In the genomic region with DNA sequence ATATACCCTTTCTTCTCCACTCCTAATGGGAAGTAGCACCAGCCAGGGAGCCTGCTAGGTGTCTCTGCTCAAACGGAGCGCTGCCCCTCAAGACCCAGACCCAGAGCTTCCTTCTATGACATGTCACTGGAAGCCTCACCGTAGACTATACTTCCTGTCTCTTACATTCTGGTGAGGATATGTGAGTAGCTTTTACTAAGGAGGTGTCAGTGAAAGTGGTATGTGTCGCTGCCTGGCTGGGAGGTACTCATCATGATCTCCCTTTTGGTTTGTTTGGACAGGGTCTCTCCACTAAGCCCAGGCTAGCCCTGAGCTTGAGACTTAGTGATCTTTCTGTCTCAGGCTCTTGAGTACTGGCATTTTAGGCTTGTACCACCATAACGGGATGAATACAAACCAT, we compare ENCODE assay signal across 20 mouse cellular contexts. TPM values are rescaled to one million over a fixed set of nuclear protein-coding genes. Genes with fewer than 3 reads are reported as not detected.
A peak's percentile ranks its signal among the peaks of the same experiment; 100 is the strongest.
DNase-seq lines count a peak whose midpoint lies in the region; ATAC-seq and TF ChIP-seq lines count a peak whose summit lies in the region.
"Had no signal": no experiment of that assay in that cellular context is flagged by ENCODE, and none has a peak within 500 bp of the region (broad histone marks: within the 10 kb centered on the region; RNA-seq: fewer than 3 reads in every experiment).

No protein-coding gene starts in this region.

- TF ChIP-seq EP300 in heart, adult 2 months (IDR thresholded peaks at IDR 0.05; ENCODE audit: insufficient read depth, low read depth, low read length) = no peak

- no peaks in the 10 kb centered on the region for H3K27me3 ChIP-seq in heart, adult 2 months (ENCODE audit: control insufficient read depth, insufficient read depth, low read length)
- H3K27me3 ChIP-seq in forebrain, embryonic 12.5 days = no peaks in the 10 kb centered on the region
- H3K27me3 ChIP-seq: heart, embryonic 15.5 days; hindbrain, embryonic 15.5 days had no signal

- TF ChIP-seq CTCF in heart, adult 2 months (IDR thresholded peaks at IDR 0.05) = no peak

- H3K36me3 ChIP-seq in heart, adult 2 months (ENCODE audit: control insufficient read depth, insufficient read depth, low read length) = no peaks in the 10 kb centered on the region
- H3K36me3 ChIP-seq in forebrain, embryonic 12.5 days (replicated peaks) = no peaks in the 10 kb centered on the region
- H3K36me3 ChIP-seq: embryonic facial prominence, embryonic 10.5 days; G1E; heart, embryonic 10.5 days; heart, embryonic 15.5 days; hindbrain, embryonic 10.5 days; hindbrain, embryonic 15.5 days had no signal

- H3K79me2 ChIP-seq in heart, adult 2 months (replicated peaks; ENCODE audit: control insufficient read depth, insufficient read depth, low read length) = no peaks in the 10 kb centered on the region

- no peak overlapping the region for H3K4me2 ChIP-seq in forebrain, embryonic 12.5 days
- H3K4me2 ChIP-seq: heart, embryonic 15.5 days; hindbrain, embryonic 15.5 days had no signal

- no peak overlapping the region for H3K9ac ChIP-seq in heart, adult 2 months (ENCODE audit: low read depth, low read length)
- no peak overlapping the region for H3K9ac ChIP-seq in forebrain, embryonic 12.5 days
- H3K9ac ChIP-seq: heart, embryonic 15.5 days; hindbrain, embryonic 15.5 days had no signal

- peak; percentile 32 for ATAC-seq in activated CD4-positive, CD25-positive, alpha-beta regulatory T cell, adult 4 months
- no peak for ATAC-seq in forebrain, embryonic 12.5 days (ENCODE audit: low FRiP score)
- ATAC-seq: forebrain, embryonic 14.5 days had no signal

- peak; percentile 60 for DNase-seq in heart, adult 11 months
- DNase-seq in heart, adult 2 months = no peak
- peak; percentile 33 for DNase-seq in CD4-positive helper T cell, adult 2 months (ENCODE audit: low read depth, low spot score)
- peak; percentile 68 for DNase-seq in naive thymus-derived CD4-positive, alpha-beta T cell, adult 2 months (ENCODE audit: low read depth)
- DNase-seq in cerebellum, postnatal 14 days = no peak
- DNase-seq: adrenal gland, postnatal 14 days; cerebellum, adult 11-12 months; cerebellum, adult 9-10 months; gastrocnemius, postnatal 10 days; heart, postnatal 14 days; kidney, adult 11 months had no signal

- peaks cover 5% of the 10 kb centered on the region for H3K9me3 ChIP-seq in forebrain, embryonic 12.5 days
- H3K9me3 ChIP-seq: heart, embryonic 15.5 days; hindbrain, embryonic 15.5 days had no signal

- intact Hi-C loops in heart, adult 2 months (cut with DNase I) = loop anchor here (2.0 kb wide), 1 partner anchor 29 kb away; no protein-coding TSS in a partner anchor

- H3K4me3 ChIP-seq in heart, adult 2 months = no peak overlapping the region
- no peak overlapping the region for H3K4me3 ChIP-seq in forebrain, embryonic 12.5 days (replicated peaks)
- H3K4me3 ChIP-seq: embryonic facial prominence, embryonic 10.5 days; heart, embryonic 10.5 days; heart, embryonic 15.5 days; hindbrain, embryonic 10.5 days; hindbrain, embryonic 15.5 days had no signal

- 76% methylated on average over 5 of the region's 5 CpGs for WGBS in heart, adult 2 months
- WGBS in forebrain, embryonic 12.5 days = 86% methylated on average over 5 of the region's 5 CpGs

- no peak overlapping the region for H3K27ac ChIP-seq in heart, adult 2 months
- H3K27ac ChIP-seq in forebrain, embryonic 12.5 days = no peak overlapping the region
- H3K27ac ChIP-seq: embryonic facial prominence, embryonic 10.5 days; heart, embryonic 10.5 days; heart, embryonic 15.5 days; hindbrain, embryonic 10.5 days; hindbrain, embryonic 15.5 days had no signal

- no peak for TF ChIP-seq POLR2A in heart, adult 2 months (IDR thresholded peaks at IDR 0.05; ENCODE audit: insufficient read depth, low read depth, low read length)

- H3K4me1 ChIP-seq in heart, adult 2 months (ENCODE audit: control insufficient read depth, insufficient read depth, low read length) = no peaks in the 10 kb centered on the region
- no peaks in the 10 kb centered on the region for H3K4me1 ChIP-seq in forebrain, embryonic 12.5 days
- H3K4me1 ChIP-seq: embryonic facial prominence, embryonic 10.5 days; heart, embryonic 15.5 days; hindbrain, embryonic 10.5 days; hindbrain, embryonic 15.5 days had no signal

RNA-seq across cellular contexts. Expression of a gene that starts 41.7 kb away (rescaled TPM):
- 100 to 1,000 TPM; 164 to 186 TPM for total RNA-seq in heart, adult 2 months (2021)
- 108 and 130 TPM in 2 replicates for polyA plus RNA-seq in heart, adult 2 months (2012; rRNA removed)
- 100 to 1,000 TPM; 186 to 204 TPM for polyA plus RNA-seq in activated CD4-positive, CD25-positive, alpha-beta regulatory T cell, adult 4 months (2017; shearing (Covaris generic))
- polyA plus RNA-seq in forebrain, embryonic 12.5 days (2016; fragmentation: Nextera tagmentation; extraction: Ambion mirVana) = 208 and 214 TPM in 2 replicates

RNA-seq across cellular contexts. Expression of a gene that starts 57.4 kb away (rescaled TPM):
- total RNA-seq in heart, adult 2 months (2021) = 1 to 10 TPM; 3.0 to 5.7 TPM
- 9.1 and 12.6 TPM in 2 replicates for polyA plus RNA-seq in heart, adult 2 months (2012; rRNA removed)
- 1 to 10 TPM; 6.7 to 9.6 TPM for polyA plus RNA-seq in activated CD4-positive, CD25-positive, alpha-beta regulatory T cell, adult 4 months (2017; shearing (Covaris generic))
- polyA plus RNA-seq in forebrain, embryonic 12.5 days (2016; fragmentation: Nextera tagmentation; extraction: Ambion mirVana) = 0.80 and 1.1 TPM in 2 replicates

Comparison
In these comparisons a context has a peak if more than half of its experiments do, and no peak if none do; other contexts are left out.
1. DNase-seq: peak in heart, adult 11 months (single experiment), CD4-positive helper T cell, adult 2 months (single experiment) and naive thymus-derived CD4-positive, alpha-beta T cell, adult 2 months (single experiment); none in heart, adult 2 months (0 of 2) and cerebellum, postnatal 14 days (0 of 2).